Mouse (Mus musculus): ENCODE measurements around the gene Ide.
"Not testable (repeated sequence)": the region's sequence is repeated elsewhere in the genome, so short reads cannot be mapped to it uniquely, and the experiment has no call there.

Gene Ide

DNA sequence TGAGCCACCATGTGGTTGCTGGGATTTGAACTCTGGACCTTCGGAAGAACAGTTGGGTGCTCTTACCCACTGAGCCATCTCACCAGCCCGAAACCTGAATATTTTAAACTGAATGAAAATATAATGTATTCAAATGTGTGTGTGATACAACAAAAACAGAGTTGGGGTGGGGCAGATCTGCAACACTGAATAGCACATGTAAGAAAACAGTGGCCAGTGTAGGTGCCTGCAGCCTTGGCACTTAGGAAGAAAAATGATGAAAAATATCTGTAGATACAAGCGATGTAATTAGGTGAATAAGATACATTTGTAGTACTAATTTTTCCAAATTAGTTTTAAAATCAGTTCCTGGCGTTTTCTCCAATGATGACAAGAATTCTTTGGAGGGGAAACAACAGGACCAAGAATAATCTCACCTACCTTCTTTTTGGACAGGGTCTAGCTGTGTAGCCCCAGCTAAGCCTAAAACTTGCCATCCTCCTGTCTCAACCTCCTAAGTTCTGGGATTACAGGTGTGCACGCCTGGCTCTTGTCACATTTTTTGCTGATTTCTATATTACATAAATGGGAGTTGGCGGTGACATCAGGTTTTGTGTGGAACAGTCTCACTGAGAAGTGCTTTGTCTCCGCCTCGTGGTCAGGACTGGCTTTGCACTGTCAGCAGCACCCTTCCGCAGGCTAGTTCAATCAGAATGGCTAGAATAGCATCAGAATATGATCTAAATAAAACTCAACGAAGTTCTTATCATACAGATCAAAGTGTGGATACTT, 72.1 kb downstream of the Ide start:
- peak; percentile 88 for DNase-seq (ENCODE audit: low spot score)

DNA sequence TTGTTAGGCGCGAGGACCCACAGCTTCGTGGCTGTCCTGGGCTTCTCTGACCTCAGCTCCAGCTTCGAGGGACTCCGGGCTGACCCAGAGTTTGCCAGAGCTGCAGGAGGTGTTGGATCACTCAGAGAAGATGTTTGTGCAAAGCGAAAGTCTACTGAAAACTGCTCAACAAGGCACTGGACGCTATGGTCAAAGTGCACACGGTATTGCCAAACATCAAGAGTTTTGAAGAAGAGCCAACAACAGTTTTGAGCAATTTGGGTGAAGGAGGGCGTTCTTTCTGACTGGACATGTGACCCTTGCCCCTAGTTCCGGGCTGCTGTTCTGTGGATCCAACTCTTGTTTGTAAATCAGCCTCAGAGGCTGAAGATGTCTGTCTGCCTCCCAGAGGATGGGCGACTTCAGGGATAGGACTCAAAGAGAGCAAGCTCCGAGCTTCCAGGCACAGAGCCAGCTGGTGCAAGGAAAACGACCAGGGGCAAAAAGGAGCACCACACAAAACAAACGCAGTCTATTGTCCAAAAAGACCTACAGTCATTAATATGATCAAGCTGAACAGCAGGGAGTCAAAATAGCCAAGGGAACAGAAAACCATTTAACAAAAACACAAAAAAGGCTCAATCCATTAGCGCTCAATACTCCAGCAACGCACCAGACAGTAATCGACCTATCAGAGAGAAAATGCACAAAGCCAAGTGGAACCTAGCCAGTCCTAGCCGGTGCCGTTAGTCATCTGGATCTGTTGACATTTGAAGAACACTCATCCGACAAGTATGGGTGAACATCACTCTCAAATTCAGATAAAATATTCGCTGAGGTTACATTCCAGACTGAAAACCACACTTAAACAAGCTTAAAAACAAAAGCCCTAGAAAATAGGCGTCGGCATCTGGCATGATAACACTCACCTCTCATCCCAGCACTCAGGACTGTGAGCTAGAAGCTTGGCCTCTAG, 73.4 kb downstream of the Ide start:
- DNase-seq (ENCODE audit: low spot score), result no peak

GRCm38 (mm10) chr19:37263566-37263942, 74.1 kb downstream of the Ide start:
- no peak for DNase-seq (ENCODE audit: low spot score)

DNA sequence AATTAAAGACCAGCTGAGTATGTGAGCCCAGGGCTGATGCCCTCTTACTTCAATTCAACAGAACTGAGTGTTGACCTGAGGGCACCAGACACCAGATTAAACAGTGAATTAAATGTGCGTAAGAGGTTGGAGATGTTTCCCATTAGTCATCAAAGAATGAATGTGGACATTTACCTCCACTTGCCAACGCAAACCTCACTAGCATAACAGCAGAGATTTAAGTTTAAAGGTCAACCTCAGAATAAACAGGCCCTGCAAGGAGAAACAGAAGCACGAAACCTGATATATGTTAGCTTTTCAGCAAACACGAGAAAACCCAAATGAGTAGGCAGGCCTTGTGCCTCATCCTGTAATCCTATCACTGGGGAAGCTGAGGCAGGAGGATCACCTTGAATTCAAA, 75.3 kb downstream of the Ide start:
- DNase-seq (ENCODE audit: low spot score), result no peak

DNA sequence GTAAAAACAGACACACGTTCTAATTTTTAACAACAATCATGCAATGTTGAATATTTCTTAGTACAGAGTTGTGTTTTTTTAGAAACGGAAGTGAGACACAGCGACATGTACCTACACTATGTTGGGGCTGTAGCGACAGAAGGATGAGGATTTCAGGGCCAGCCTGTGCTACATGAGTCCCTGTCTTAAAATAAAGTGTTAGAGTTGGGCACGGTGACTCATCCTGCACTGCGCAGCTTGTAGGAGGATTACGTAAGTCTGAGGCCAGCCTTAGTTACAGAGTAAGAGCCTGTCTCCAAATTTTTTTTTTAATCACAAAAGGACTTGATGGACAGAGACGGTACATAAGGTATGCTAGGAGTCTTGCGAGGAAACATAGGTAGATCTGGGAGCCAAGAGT, 82.3 kb downstream of the Ide start:
- DNase-seq (ENCODE audit: low spot score), result no peak

GRCm38 (mm10) chr19:37252104-37252503, 85.5 kb downstream of the Ide start:
- DNase-seq (ENCODE audit: low spot score), result no peak

GRCm38 (mm10) chr19:37248199-37248598, 89.5 kb downstream of the Ide start:
- no peak for DNase-seq (ENCODE audit: low spot score)

DNA sequence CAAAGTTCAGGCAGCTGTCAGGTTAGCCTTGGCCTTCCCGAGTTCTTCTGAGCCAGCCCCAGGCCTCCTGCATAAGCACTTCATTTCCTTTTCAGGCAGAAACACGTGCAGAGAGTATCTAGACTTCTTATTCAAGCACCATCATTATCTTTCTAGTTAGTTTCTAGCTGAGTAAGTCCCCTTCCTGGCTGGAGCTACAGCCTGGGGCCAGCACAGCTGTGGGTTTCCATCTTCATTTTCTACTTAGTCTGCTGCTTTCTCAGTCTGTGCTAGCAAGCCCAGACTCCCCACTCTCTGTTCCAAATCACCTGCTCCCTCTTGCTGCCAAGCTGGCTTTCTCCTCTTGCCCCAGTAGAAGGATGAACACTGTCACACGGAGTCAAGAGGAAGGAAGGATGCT, 90.8 kb downstream of the Ide start:
- no peak for DNase-seq (ENCODE audit: low spot score)

GRCm38 (mm10) chr19:37242707-37243106, 94.9 kb downstream of the Ide start:
- no peak for DNase-seq (ENCODE audit: low spot score)

GRCm38 (mm10) chr19:37241201-37241600, 96.5 kb downstream of the Ide start:
- DNase-seq (ENCODE audit: low spot score), result no peak

DNA sequence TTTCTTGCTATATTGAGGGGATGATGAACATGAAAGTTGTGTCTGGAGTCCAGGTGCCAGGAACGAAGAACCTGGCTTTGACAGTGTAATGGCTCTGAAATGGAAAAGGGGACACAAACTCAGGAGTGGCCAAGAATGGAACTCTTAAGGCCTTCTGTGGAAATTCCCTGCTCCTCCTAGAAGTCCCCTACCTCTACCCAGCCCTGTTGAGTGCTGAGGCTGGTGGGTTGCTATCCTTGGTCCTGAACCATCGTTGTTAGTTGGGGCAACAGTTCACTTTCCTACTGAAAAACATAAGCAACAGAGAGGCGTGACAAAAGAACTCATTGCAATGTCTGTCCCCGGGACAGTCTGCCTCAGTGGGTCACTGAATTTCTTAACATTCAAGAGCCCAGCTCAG, 98.6 kb downstream of the Ide start:
- DNase-seq (ENCODE audit: low spot score), result peak; percentile 63

DNA sequence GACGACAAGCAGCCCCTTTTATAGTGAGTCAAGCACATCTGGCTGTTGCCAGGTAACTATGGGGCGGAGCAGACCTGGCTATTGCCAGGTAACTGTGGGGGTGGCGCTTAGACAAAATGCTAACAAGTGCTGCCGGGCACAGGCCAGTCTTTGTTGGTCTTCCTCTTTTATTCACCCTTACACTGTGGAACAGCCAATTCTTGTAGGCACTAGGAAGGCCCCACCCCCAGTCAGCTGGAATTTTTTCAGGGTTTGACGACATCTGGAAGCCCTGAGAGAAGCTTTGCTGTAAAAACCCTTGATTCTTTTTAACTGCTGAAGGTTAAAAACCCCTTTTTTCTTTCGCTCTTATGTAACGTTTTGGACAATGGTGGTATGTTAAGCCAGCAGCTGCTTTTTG, 99.0 kb downstream of the Ide start:
- DNase-seq (ENCODE audit: low spot score), result no peak

DNA sequence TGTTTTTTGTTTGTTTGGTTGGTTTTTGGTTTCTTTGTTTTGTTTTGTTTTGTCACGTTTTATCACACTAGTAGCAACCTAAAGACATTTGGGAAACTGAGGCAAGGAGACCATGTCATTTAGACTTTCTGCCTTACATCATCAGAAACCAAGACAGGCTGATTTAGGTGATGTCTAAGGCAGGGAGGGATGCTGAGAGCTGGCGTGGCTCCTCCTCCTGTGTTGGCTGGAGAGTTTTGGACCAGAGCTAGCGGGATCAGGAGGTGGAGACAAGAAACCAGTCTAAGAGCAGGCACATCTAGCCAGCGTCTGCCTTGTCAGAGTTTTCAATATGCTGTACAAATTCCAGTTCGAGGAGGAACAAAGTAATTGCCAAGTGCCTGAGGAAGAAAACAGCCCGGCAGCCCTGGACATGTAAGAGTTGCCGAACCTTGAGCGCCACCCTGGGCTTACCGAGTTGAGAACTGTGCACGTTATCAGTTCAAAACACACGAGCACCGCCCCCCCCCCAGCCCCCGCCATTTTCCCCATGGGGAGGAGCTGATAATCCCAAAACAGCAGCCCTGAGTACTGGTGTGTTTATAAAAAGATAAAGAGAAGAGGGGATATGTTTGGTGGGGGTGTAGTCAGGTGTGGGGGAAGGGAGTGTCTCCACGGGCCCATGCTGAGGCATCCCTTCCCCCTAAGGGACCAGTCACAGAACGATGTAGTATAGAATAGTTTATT, 99.8 kb downstream of the Ide start:
- no peak for DNase-seq (ENCODE audit: low spot score)

DNA sequence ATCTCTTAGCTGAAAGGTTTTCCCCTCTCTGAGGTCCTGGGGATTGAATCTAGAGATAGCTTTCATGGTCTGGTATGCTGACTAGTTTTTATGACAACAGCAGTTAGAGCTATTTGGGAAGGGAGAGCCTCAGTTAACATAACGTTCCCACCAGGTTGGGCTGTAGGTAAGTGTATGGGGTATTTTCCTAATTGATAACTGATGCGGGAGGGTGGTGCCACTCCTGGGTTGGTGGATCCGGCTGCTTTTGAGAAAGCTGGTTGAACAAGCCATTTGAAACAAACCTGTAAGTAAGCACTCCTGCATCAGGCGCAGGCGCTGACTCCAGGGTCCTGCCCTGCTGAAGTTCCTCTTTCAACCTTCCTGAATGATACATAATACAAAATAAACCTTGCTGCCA, 100.3 kb downstream of the Ide start:
- no peak for DNase-seq (ENCODE audit: low spot score)

DNA sequence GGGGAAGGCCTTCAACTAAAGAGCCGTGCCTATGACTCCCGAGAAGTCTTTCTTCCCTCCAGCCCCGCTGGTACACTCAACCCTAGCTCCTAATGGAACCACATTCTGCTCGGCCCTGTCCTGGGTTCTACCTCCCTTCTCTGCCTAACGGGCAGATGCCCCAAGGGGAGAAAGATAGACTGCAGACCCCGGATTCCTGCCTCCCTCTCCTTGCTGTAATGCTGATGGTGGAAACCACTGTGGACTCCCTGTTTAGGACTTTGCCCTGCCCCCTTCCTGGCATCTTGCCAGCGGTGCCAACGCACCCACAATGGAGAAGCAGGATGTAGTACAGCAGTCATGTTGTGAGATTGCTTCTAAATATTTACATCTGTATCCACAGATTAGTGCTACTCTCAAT, 101.8 kb downstream of the Ide start:
- DNase-seq (ENCODE audit: low spot score), result no peak

GRCm38 (mm10) chr19:37233561-37234539, 103.8 kb downstream of the Ide start:
- peak; percentile 40 for DNase-seq (ENCODE audit: low spot score)

- DNase-seq (ENCODE audit: low spot score), result not testable (repeated sequence)
These were observed 105.1 kb downstream of the Ide start for GRCm38 (mm10) chr19:37232598-37232997.

DNA sequence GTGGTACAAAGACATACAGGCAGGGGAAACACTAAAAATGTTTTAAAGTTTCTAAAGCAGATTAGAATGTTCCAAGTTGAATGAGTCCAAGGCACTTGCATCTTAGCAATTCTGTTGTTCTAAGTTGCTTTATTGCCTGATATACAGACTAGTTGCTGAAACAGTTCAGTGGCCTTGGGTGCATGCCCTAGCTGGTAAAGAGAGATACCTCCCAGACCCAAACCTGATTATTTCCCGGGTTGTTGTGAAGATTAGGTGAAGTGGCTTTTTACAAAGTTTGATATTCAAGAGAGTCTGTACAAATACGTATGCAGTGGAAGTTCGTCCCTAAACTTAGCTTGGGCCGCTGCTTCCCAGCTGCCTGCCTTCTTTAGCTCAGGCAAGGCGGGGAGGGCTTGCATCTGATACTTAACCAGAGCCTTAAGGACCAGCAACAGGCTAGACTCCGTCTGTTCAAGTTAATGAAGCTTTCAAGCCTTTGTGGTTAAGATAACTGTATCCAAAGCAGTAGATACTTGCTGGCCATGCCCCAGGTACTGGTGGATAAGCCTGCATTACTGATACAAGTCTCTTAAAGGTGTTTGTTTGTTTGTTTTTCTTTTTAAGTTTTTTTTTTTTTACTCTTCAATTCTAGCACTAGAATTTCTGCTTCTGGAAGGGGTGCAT, 112.3 kb downstream of the Ide start:
- DNase-seq (ENCODE audit: low spot score), result no peak
